Mouse (Mus musculus) limb, embryonic 11.5 days (tissue): ENCODE data around the gene B3gat2. TPM values are rescaled to one million over a fixed set of nuclear protein-coding genes. Genes with fewer than 3 reads are reported as not detected.

Experiments used
- ATAC-seq: fragments of 200-750 bp; cut with Nextera tagmentation; 2 replicates; pipeline ENCODE4 v1.8.0; 2017; ENCODE audit warnings: low read depth; ENCODE audit not compliant: insufficient number of reproducible peaks, low FRiP score, low TSS enrichment
- DNase-seq: peaks from one replicate; pipeline ENCODE4 v3.0.0-alpha.2; 2015; ENCODE audit warnings: low spot score
- H3K27ac ChIP-seq: fragments of 300-500 bp; sonication (generic); replicated peaks from 2 replicates; pipeline ENCODE4 v1.5.1; 2014; ENCODE audit warnings: low read depth, mild to moderate bottlenecking, low read length
- H3K27me3 ChIP-seq: fragments of 300-500 bp; sonication (generic); 2 replicates; pipeline ENCODE4 v1.6.1; 2014; ENCODE audit warnings: mild to moderate bottlenecking, low read length, mixed read lengths; ENCODE audit not compliant: control insufficient read depth, insufficient read depth
- H3K36me3 ChIP-seq: fragments of 300-500 bp; sonication (generic); 2 replicates; pipeline ENCODE4 v1.6.1; 2014; ENCODE audit warnings: mild to moderate bottlenecking, low read length, moderate library complexity, mixed read lengths; ENCODE audit not compliant: control insufficient read depth, insufficient read depth
- H3K4me1 ChIP-seq: fragments of 300-500 bp; sonication (generic); 2 replicates; pipeline ENCODE4 v1.6.1; 2014; ENCODE audit warnings: low read length, mixed read lengths; ENCODE audit not compliant: control insufficient read depth, insufficient read depth
- H3K4me2 ChIP-seq: fragments of 300-500 bp; sonication (generic); 2 replicates; pipeline ENCODE4 v1.6.1; 2014; ENCODE audit warnings: low read depth, mild to moderate bottlenecking, moderate library complexity; ENCODE audit not compliant: severe bottlenecking
- H3K4me3 ChIP-seq: fragments of 300-500 bp; sonication (generic); 2 replicates; pipeline ENCODE4 v1.5.1; 2014; ENCODE audit warnings: low read depth, low read length
- H3K9ac ChIP-seq: fragments of 300-500 bp; sonication (generic); 2 replicates; pipeline ENCODE4 v1.6.1; 2014; ENCODE audit warnings: mild to moderate bottlenecking, low read length
- H3K9me3 ChIP-seq: fragments of 300-500 bp; sonication (generic); 2 replicates; pipeline ENCODE4 v1.6.1; 2016; ENCODE audit warnings: low read length; ENCODE audit not compliant: control insufficient read depth
- WGBS: fragments of 180-500 bp; shearing (Covaris S2); extraction: QIAGEN DNeasy Blood & Tissue Kit; methylation state at CpG from one replicate; pipeline ENCODE4 v1.1.7; 2014; 5-methylcytosine and 5-hydroxymethylcytosine counted together
- polyA plus RNA-seq: library from polyadenylated mRNA; unstranded; fragments of >200 nt; fragmentation: Nextera tagmentation; extraction: Ambion mirVana; gene quantifications from 2 replicates; pipeline ENCODE4 v1.2.1, GENCODE M21; 2014

B3gat2 gene
- polyA plus RNA-seq, result 0.54 and 0.77 TPM in 2 replicates

DNA sequence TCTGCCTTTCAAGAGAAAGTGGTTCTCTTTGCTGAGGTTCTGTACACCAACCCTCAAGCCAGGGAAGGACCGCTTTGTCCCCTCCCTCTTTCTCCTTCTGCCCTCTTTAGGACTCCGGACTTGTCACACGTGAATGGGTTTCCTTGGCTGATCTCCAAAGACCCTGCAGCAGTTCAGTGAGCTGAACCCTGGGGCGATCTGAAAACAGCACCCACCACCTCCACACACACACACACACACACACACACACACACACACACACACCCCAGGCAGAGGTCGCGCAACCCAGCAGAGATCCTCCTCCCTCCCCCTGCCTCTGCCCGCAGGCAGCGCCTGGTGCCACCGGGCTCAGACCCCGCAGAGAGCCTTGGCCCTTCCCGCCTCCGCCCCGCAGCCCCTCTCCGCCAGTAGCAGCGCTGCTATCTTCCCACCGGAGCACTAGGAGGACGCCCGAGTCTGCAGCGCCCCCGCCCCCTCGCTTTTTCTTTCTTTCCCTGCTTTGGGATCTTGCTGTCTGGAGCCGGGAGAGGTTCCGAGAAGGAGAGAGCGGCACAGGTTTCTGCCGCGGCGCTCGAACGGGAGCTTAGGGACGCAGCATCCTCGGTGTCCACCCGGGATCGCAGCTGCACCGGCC is at the start of gene B3gat2:
TSS of gene B3gat2 (plus strand) at position 252 of the 634 bp plus-strand sequence.
- H3K36me3 ChIP-seq, result no peaks in the 10 kb centered on the region
- ATAC-seq (peak; percentile 44; the same call in 1 of the 2 replicates), DNase-seq (peak; percentile 67)
- H3K9ac ChIP-seq, result peak within 1 kb of the TSS; percentile 50
- H3K4me2 ChIP-seq, result peak within 1 kb of the TSS; percentile 98
- H3K27me3 ChIP-seq, result peaks cover 33% of the 10 kb centered on the region
- H3K27ac ChIP-seq, result no peak within 1 kb of the TSS
- H3K9me3 ChIP-seq, result no peaks in the 10 kb centered on the region
- peak within 1 kb of the TSS; percentile 53 for H3K4me3 ChIP-seq
- under 1% methylated on average over 27 of the region's 34 CpGs for WGBS
- 0 out of 2 replicates have a peak, but pooled peaks cover 4% of the 10 kb centered on the region for H3K4me1 ChIP-seq

- no peaks in the 10 kb centered on the region for H3K9me3 ChIP-seq
- H3K9ac ChIP-seq, result no peak overlapping the region
- H3K4me2 ChIP-seq, result no peak overlapping the region
- H3K4me1 ChIP-seq, result no peaks in the 10 kb centered on the region
- no peak overlapping the region for H3K27ac ChIP-seq
- H3K27me3 ChIP-seq, result no peaks in the 10 kb centered on the region
- DNase-seq (no peak), ATAC-seq (no peak)
- 83% methylated on average over 8 of the region's 8 CpGs for WGBS
- H3K4me3 ChIP-seq, result no peak overlapping the region
- H3K36me3 ChIP-seq, result no peaks in the 10 kb centered on the region
These were observed 41.2 kb upstream of the B3gat2 start for GRCm38 (mm10) chr1:23720326-23720725.

- no peak for ATAC-seq
These were observed 40.5 kb upstream of the B3gat2 start for GRCm38 (mm10) chr1:23721036-23721435.

DNA sequence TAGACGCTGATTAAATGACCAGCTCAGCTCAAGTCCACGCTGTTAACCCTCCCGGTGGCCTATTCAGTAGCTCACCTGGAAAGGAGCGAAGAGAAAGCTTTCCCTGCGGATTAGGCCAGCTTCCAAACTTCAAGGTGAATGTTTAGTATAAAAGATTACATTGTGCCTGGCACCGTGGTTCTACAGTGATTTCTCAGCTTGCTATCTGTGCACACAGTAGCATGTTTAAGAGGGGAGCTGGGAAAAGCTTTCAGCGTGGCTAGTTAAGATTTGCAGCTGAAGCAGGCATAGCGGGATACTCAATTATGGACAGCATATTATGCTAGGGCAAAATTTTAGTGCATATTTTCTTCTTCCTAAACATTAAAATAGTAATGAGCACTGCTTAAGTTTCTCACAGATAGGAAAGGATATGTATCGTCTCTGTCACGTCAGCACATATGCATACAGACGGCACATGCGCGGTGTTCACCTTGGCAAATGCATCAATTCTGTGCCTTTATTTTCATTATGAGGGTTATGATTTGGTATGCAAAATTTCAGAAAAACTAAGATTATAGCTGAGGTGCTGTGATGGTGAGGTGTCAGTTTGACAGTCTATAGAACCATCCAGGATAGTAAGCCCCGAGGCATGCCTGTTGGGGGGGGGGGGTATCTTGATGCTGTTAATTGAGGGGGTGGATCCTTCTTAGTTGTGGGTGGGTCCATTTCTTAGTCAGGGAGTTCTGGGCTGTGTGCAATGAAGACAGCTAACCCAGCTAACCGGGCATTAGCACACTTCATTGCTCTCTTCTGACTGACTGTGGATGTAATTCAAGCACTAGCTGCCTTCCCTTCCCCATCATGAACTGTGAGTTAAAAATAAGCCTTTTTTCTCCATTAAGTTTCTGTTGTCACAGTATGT is 38.8 kb upstream of the B3gat2 start:
- no peaks in the 10 kb centered on the region for H3K27me3 ChIP-seq
- no peak for ATAC-seq
- no peak overlapping the region for H3K9ac ChIP-seq
- H3K27ac ChIP-seq, result no peak overlapping the region
- no peak overlapping the region for H3K4me2 ChIP-seq
- no peaks in the 10 kb centered on the region for H3K9me3 ChIP-seq
- WGBS, result 83% methylated on average over 15 of the region's 15 CpGs
- H3K36me3 ChIP-seq, result no peaks in the 10 kb centered on the region
- no peaks in the 10 kb centered on the region for H3K4me1 ChIP-seq
- DNase-seq, result no peak
- H3K4me3 ChIP-seq, result no peak overlapping the region

More at GRCm38 (mm10) chr1:23721036-23721435, 40.5 kb upstream of the B3gat2 start:
- H3K9me3 ChIP-seq, result no peaks in the 10 kb centered on the region
- no peaks in the 10 kb centered on the region for H3K36me3 ChIP-seq
- H3K27ac ChIP-seq, result no peak overlapping the region
- no peak for DNase-seq
- no peaks in the 10 kb centered on the region for H3K4me1 ChIP-seq
- no peaks in the 10 kb centered on the region for H3K27me3 ChIP-seq
- 76% methylated on average over 2 of the region's 2 CpGs for WGBS
- H3K9ac ChIP-seq, result no peak overlapping the region
- no peak overlapping the region for H3K4me2 ChIP-seq
- H3K4me3 ChIP-seq, result no peak overlapping the region

GRCm38 (mm10) chr1:23731324-23731723 is 30.2 kb upstream of the B3gat2 start:
- WGBS, result 87% methylated on average over 5 of the region's 5 CpGs
- no peaks in the 10 kb centered on the region for H3K27me3 ChIP-seq

GRCm38 (mm10) chr1:23750864-23751532 is 10.6 kb upstream of the B3gat2 start:
- no peak overlapping the region for H3K9ac ChIP-seq
- no peaks in the 10 kb centered on the region for H3K4me1 ChIP-seq
- no peaks in the 10 kb centered on the region for H3K27me3 ChIP-seq
- 87% methylated on average over 3 of the region's 3 CpGs for WGBS
- no peak overlapping the region for H3K27ac ChIP-seq
- no peak overlapping the region for H3K4me3 ChIP-seq
- ATAC-seq (no peak), DNase-seq (no peak)
- H3K36me3 ChIP-seq, result no peaks in the 10 kb centered on the region
- no peaks in the 10 kb centered on the region for H3K9me3 ChIP-seq
- no peak overlapping the region for H3K4me2 ChIP-seq

More at GRCm38 (mm10) chr1:23731324-23731723, 30.2 kb upstream of the B3gat2 start:
- no peaks in the 10 kb centered on the region for H3K36me3 ChIP-seq
- no peaks in the 10 kb centered on the region for H3K9me3 ChIP-seq
- no peaks in the 10 kb centered on the region for H3K4me1 ChIP-seq
- H3K9ac ChIP-seq, result no peak overlapping the region
- no peak for ATAC-seq
- H3K4me2 ChIP-seq, result no peak overlapping the region
- H3K27ac ChIP-seq, result no peak overlapping the region
- H3K4me3 ChIP-seq, result no peak overlapping the region
- DNase-seq, result no peak

DNA sequence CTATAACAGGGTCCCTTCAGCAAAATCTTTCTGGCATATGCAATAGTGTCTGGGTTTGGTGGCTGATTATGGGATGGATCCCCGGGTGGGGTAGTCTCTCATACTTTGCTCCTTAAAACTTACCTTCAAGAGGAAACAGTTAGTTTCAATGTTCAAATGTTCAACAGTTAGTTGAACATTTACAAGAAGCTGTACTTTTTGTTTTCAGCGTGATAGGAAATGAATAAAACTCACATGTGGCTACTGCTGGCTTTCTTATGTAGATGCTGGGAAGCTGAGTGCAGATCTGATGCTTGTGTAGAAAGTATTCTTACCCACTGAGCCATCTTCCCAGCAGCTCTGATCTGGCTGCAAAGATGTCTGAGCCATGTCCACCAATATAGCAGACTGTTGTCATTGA is 8.5 kb upstream of the B3gat2 start:
- Histone ChIP-seq H3K9me3 (no peaks in the 10 kb centered on the region), H3K9ac (no peak overlapping the region)
- ATAC-seq, result no peak

GRCm38 (mm10) chr1:23753591-23753990 is 8.0 kb upstream of the B3gat2 start:
- Histone ChIP-seq H3K4me1 (no peaks in the 10 kb centered on the region), H3K9ac (no peak overlapping the region), H3K27ac (no peak overlapping the region), H3K4me3 (no peak overlapping the region), H3K27me3 (no peaks in the 10 kb centered on the region), H3K36me3 (no peaks in the 10 kb centered on the region), H3K9me3 (no peaks in the 10 kb centered on the region), H3K4me2 (no peak overlapping the region)
- 88% methylated on average over 6 of the region's 6 CpGs for WGBS
- no peak for ATAC-seq
- no peak for DNase-seq

More for the DNA sequence above, 8.5 kb upstream of the B3gat2 start:
- H3K4me2 ChIP-seq, result no peak overlapping the region
- H3K4me3 ChIP-seq, result no peak overlapping the region
- H3K27ac ChIP-seq, result no peak overlapping the region
- no peaks in the 10 kb centered on the region for H3K4me1 ChIP-seq
- no peaks in the 10 kb centered on the region for H3K27me3 ChIP-seq
- H3K36me3 ChIP-seq, result no peaks in the 10 kb centered on the region
- WGBS, result 81% methylated on average over 2 of the region's 2 CpGs
- DNase-seq, result no peak
